Mouse (Mus musculus): Measurements from ENCODE around the gene Hivep1.

Gene Hivep1

GRCm38 (mm10) chr13:42051961-42052695 is at the start of gene Hivep1:
Gene Hivep1, plus strand, starts transcription at chr13:42052021.
- in situ Hi-C loops (cut with MboI): no loop called here

- in situ Hi-C loops (cut with MboI): no loop called here
Observed at GRCm38 (mm10) chr13:42015484-42016045, 36.3 kb upstream of the Hivep1 start.

- in situ Hi-C loops (cut with MboI): no loop called here
Observed at GRCm38 (mm10) chr13:42016218-42016617, 35.6 kb upstream of the Hivep1 start.

- in situ Hi-C loops (cut with MboI): no loop called here
Observed at GRCm38 (mm10) chr13:42018356-42018755, 33.5 kb upstream of the Hivep1 start.

- in situ Hi-C loops (cut with MboI): no loop called here
Observed at GRCm38 (mm10) chr13:42041203-42041602, 10.6 kb upstream of the Hivep1 start.

- in situ Hi-C loops (cut with MboI): no loop called here
Observed at GRCm38 (mm10) chr13:42043431-42043830, 8.4 kb upstream of the Hivep1 start.

GRCm38 (mm10) chr13:42048991-42049773 is 2.6 kb upstream of the Hivep1 start:
- in situ Hi-C loops (cut with MboI): no loop called here

GRCm38 (mm10) chr13:42049774-42050125 is 2.1 kb upstream of the Hivep1 start:
- in situ Hi-C loops (cut with MboI): no loop called here

GRCm38 (mm10) chr13:42050160-42050559 is 1.7 kb upstream of the Hivep1 start:
- in situ Hi-C loops (cut with MboI): no loop called here

- in situ Hi-C loops (cut with MboI): no loop called here
Observed at GRCm38 (mm10) chr13:42050880-42051201, 980 bp upstream of the Hivep1 start.

GRCm38 (mm10) chr13:42051202-42051906 is 467 bp upstream of the Hivep1 start:
- in situ Hi-C loops (cut with MboI): no loop called here

GRCm38 (mm10) chr13:42052696-42053541 is 1.1 kb downstream of the Hivep1 start:
- in situ Hi-C loops (cut with MboI): no loop called here

GRCm38 (mm10) chr13:42053656-42054055 is 1.8 kb downstream of the Hivep1 start:
- in situ Hi-C loops (cut with MboI): no loop called here

- in situ Hi-C loops (cut with MboI): no loop called here
Observed at GRCm38 (mm10) chr13:42054138-42054537, 2.3 kb downstream of the Hivep1 start.

- in situ Hi-C loops (cut with MboI): no loop called here
Observed at GRCm38 (mm10) chr13:42056712-42057332, 5.0 kb downstream of the Hivep1 start.

GRCm38 (mm10) chr13:42060846-42061630 is 9.2 kb downstream of the Hivep1 start:
- in situ Hi-C loops (cut with MboI): no loop called here

GRCm38 (mm10) chr13:42064257-42064656 is 12.4 kb downstream of the Hivep1 start:
- in situ Hi-C loops (cut with MboI): no loop called here

- in situ Hi-C loops (cut with MboI): no loop called here
Observed at GRCm38 (mm10) chr13:42070236-42070635, 18.4 kb downstream of the Hivep1 start.

- in situ Hi-C loops (cut with MboI): no loop called here
Observed at GRCm38 (mm10) chr13:42071011-42071410, 19.2 kb downstream of the Hivep1 start.

- in situ Hi-C loops (cut with MboI): no loop called here
Observed at GRCm38 (mm10) chr13:42073285-42073684, 21.5 kb downstream of the Hivep1 start.
